Comparison of ENCODE assay signal across 15 mouse cellular contexts in genomic region chr6:134537461-134538117, GRCm38 (mm10). TPM values are rescaled to one million over a fixed set of nuclear protein-coding genes. Genes with fewer than 3 reads are reported as not detected.
DNase-seq lines count a peak whose midpoint lies in the region; ATAC-seq lines count a peak whose summit lies in the region.
"Had no signal": no experiment of that assay in that cellular context is flagged by ENCODE, and none has a peak within 500 bp of the region (broad histone marks: within the 10 kb centered on the region; RNA-seq: fewer than 3 reads in every experiment).

No protein-coding gene starts in this region.

- H3K27me3 ChIP-seq in embryonic facial prominence, embryonic 11.5 days (ENCODE audit: control insufficient read depth, insufficient read depth, low read length), result no peaks in the 10 kb centered on the region
- no peaks in the 10 kb centered on the region for H3K27me3 ChIP-seq in embryonic facial prominence, embryonic 10.5 days (replicated peaks; ENCODE audit: low read depth, poor library complexity, severe bottlenecking)
- no peaks in the 10 kb centered on the region for H3K27me3 ChIP-seq in midbrain, embryonic 13.5 days
- H3K27me3 ChIP-seq: heart, embryonic 15.5 days had no signal

- H3K4me2 ChIP-seq in embryonic facial prominence, embryonic 11.5 days (ENCODE audit: low read depth, low read length), result no peak overlapping the region
- H3K4me2 ChIP-seq in midbrain, embryonic 13.5 days (replicated peaks), result no peak overlapping the region
- H3K4me2 ChIP-seq: heart, embryonic 15.5 days had no signal

- 34% methylated on average over 10 of the region's 10 CpGs for WGBS in embryonic facial prominence, embryonic 11.5 days
- WGBS in embryonic facial prominence, embryonic 10.5 days, result 41% methylated on average over 10 of the region's 10 CpGs
- WGBS in midbrain, embryonic 13.5 days, result 45% methylated on average over 10 of the region's 10 CpGs

- no peaks in the 10 kb centered on the region for H3K4me1 ChIP-seq in embryonic facial prominence, embryonic 11.5 days (ENCODE audit: control insufficient read depth, insufficient read depth, low read length)
- peaks cover 15% of the 10 kb centered on the region for H3K4me1 ChIP-seq in embryonic facial prominence, embryonic 10.5 days
- 0 out of 2 replicates have a peak, but pooled peaks cover 9% of the 10 kb centered on the region for H3K4me1 ChIP-seq in midbrain, embryonic 13.5 days (replicated peaks)

- H3K9me3 ChIP-seq in embryonic facial prominence, embryonic 11.5 days (replicated peaks; ENCODE audit: control insufficient read depth, low read length), result no peaks in the 10 kb centered on the region
- H3K9me3 ChIP-seq in embryonic facial prominence, embryonic 10.5 days, result no peaks in the 10 kb centered on the region
- no peaks in the 10 kb centered on the region for H3K9me3 ChIP-seq in midbrain, embryonic 13.5 days
- H3K9me3 ChIP-seq: heart, embryonic 15.5 days had no signal

- no peak overlapping the region for H3K4me3 ChIP-seq in embryonic facial prominence, embryonic 11.5 days (ENCODE audit: low read depth, low read length)
- no peak overlapping the region for H3K4me3 ChIP-seq in embryonic facial prominence, embryonic 10.5 days
- H3K4me3 ChIP-seq in midbrain, embryonic 13.5 days (replicated peaks), result no peak overlapping the region
- H3K4me3 ChIP-seq: heart, embryonic 15.5 days; myocyte had no signal

- no peak overlapping the region for H3K27ac ChIP-seq in embryonic facial prominence, embryonic 11.5 days (replicated peaks; ENCODE audit: low read depth, low read length)
- H3K27ac ChIP-seq in embryonic facial prominence, embryonic 10.5 days (replicated peaks), result no peak overlapping the region
- H3K27ac ChIP-seq in midbrain, embryonic 13.5 days, result peak overlapping the region; percentile 48
- H3K27ac ChIP-seq: heart, embryonic 15.5 days; liver, embryonic 14.5 days had no signal

- no peaks in the 10 kb centered on the region for H3K36me3 ChIP-seq in embryonic facial prominence, embryonic 11.5 days (replicated peaks; ENCODE audit: control insufficient read depth, insufficient read depth, low read depth, low read length)
- peaks cover 33% of the 10 kb centered on the region for H3K36me3 ChIP-seq in embryonic facial prominence, embryonic 10.5 days (replicated peaks)
- peaks cover 11% of the 10 kb centered on the region; the same call in 1 of the 2 replicates for H3K36me3 ChIP-seq in midbrain, embryonic 13.5 days
- H3K36me3 ChIP-seq: heart, embryonic 15.5 days had no signal

- H3K9ac ChIP-seq in embryonic facial prominence, embryonic 11.5 days (replicated peaks; ENCODE audit: low read length), result no peak overlapping the region
- no peak overlapping the region for H3K9ac ChIP-seq in midbrain, embryonic 13.5 days (replicated peaks)
- H3K9ac ChIP-seq: heart, embryonic 15.5 days; liver, embryonic 14.5 days had no signal

- no peak for DNase-seq in embryonic facial prominence, embryonic 11.5 days (ENCODE audit: low spot score)
- DNase-seq in embryonic facial prominence, embryonic 10.5 days (ENCODE audit: low spot score), result no peak
- peak; percentile 69 for DNase-seq in retina, postnatal 1 day
- no peak for DNase-seq in retina, embryonic 14.5 days (ENCODE audit: low spot score)
- no peak for DNase-seq in gastrocnemius, postnatal 25 days
- DNase-seq in cerebellum, postnatal 10 days, result no peak
- no peak for DNase-seq in left cerebral cortex, adult 11 months (ENCODE audit: low spot score)
- DNase-seq: adrenal gland, postnatal 36 days; cerebellum, adult 11 months; gastrocnemius, postnatal 36 days; lung, postnatal 36 days had no signal

- ATAC-seq in embryonic facial prominence, embryonic 11.5 days (replicated peaks; ENCODE audit: insufficient number of reproducible peaks, low FRiP score, low TSS enrichment, low read depth), result 0 out of 2 replicates have a peak, but pooled peaks have one; percentile 34
- ATAC-seq in midbrain, embryonic 13.5 days, result peak; percentile 63

RNA-seq across cellular contexts. Expression of gene Lrp6, which starts 29.2 kb away (rescaled TPM):
- 32.9 and 33.6 TPM in 2 replicates for polyA plus RNA-seq in embryonic facial prominence, embryonic 11.5 days (2014; fragmentation: Nextera tagmentation; extraction: Ambion mirVana)
- 27.1 and 27.8 TPM in 2 replicates for polyA plus RNA-seq in embryonic facial prominence, embryonic 10.5 days (2016; fragmentation: Nextera tagmentation; extraction: Ambion mirVana)
- 23.6 and 24.3 TPM in 2 replicates for polyA plus RNA-seq in midbrain, embryonic 13.5 days (2015; fragmentation: Nextera tagmentation; extraction: Ambion mirVana)
- 10 to 100 TPM; 42.9 to 46.1 TPM for total RNA-seq in gastrocnemius, postnatal 25 days (2021)
